Mouse (Mus musculus): ENCODE measurements around the gene Chmp5. TPM values are rescaled to one million over a fixed set of nuclear protein-coding genes. Genes with fewer than 3 reads are reported as not detected.
A peak's percentile ranks its signal among the peaks of the same experiment; 100 is the strongest.

The Chmp5 gene
- total RNA-seq, 1 experiment from 2014 or later, result 128 TPM

- ATAC-seq (replicated peaks; ENCODE audit: insufficient number of reproducible peaks, low FRiP score, low TSS enrichment, poor library complexity, severe bottlenecking), result no peak
These were observed 9.4 kb upstream of the Chmp5 start for GRCm38 (mm10) chr4:40938793-40939192.

GRCm38 (mm10) chr4:40943651-40944050 is 4.6 kb upstream of the Chmp5 start:
- no peak for ATAC-seq (replicated peaks; ENCODE audit: insufficient number of reproducible peaks, low FRiP score, low TSS enrichment, poor library complexity, severe bottlenecking)

- ATAC-seq (replicated peaks; ENCODE audit: insufficient number of reproducible peaks, low FRiP score, low TSS enrichment, poor library complexity, severe bottlenecking), result no peak
These were observed 1.6 kb upstream of the Chmp5 start for GRCm38 (mm10) chr4:40946516-40947121.

- peak; percentile 32; the same call in 1 of the 2 replicates for ATAC-seq (replicated peaks; ENCODE audit: insufficient number of reproducible peaks, low FRiP score, low TSS enrichment, poor library complexity, severe bottlenecking)
These were observed 545 bp upstream of the Chmp5 start for GRCm38 (mm10) chr4:40947565-40948159.

- ATAC-seq (replicated peaks; ENCODE audit: insufficient number of reproducible peaks, low FRiP score, low TSS enrichment, poor library complexity, severe bottlenecking), result 0 out of 2 replicates have a peak, but pooled peaks have one; percentile 29
These were observed 5.3 kb downstream of the Chmp5 start for GRCm38 (mm10) chr4:40953521-40953920.

GRCm38 (mm10) chr4:40955942-40956341 is 7.7 kb downstream of the Chmp5 start:
- ATAC-seq (replicated peaks; ENCODE audit: insufficient number of reproducible peaks, low FRiP score, low TSS enrichment, poor library complexity, severe bottlenecking), result no peak

GRCm38 (mm10) chr4:40963536-40963935 is 15.3 kb downstream of the Chmp5 start:
- ATAC-seq (replicated peaks; ENCODE audit: insufficient number of reproducible peaks, low FRiP score, low TSS enrichment, poor library complexity, severe bottlenecking), result no peak

- ATAC-seq (replicated peaks; ENCODE audit: insufficient number of reproducible peaks, low FRiP score, low TSS enrichment, poor library complexity, severe bottlenecking), result no peak
These were observed 21.0 kb downstream of the Chmp5 start for GRCm38 (mm10) chr4:40969161-40969560.

- ATAC-seq (replicated peaks; ENCODE audit: insufficient number of reproducible peaks, low FRiP score, low TSS enrichment, poor library complexity, severe bottlenecking), result no peak
These were observed 21.8 kb downstream of the Chmp5 start for GRCm38 (mm10) chr4:40969781-40970591.

- ATAC-seq (replicated peaks; ENCODE audit: insufficient number of reproducible peaks, low FRiP score, low TSS enrichment, poor library complexity, severe bottlenecking), result no peak; the same call in 1 of the 2 replicates
These were observed 22.3 kb downstream of the Chmp5 start for GRCm38 (mm10) chr4:40970592-40970841.

- peak; percentile 91 for ATAC-seq (replicated peaks; ENCODE audit: insufficient number of reproducible peaks, low FRiP score, low TSS enrichment, poor library complexity, severe bottlenecking)
These were observed 22.9 kb downstream of the Chmp5 start, which contains the start of gene Nfx1 for GRCm38 (mm10) chr4:40970842-40971701. Gene Nfx1 (plus strand): TSS chr4:40970906.

- ATAC-seq (replicated peaks; ENCODE audit: insufficient number of reproducible peaks, low FRiP score, low TSS enrichment, poor library complexity, severe bottlenecking), result no peak
These were observed 23.5 kb downstream of the Chmp5 start for GRCm38 (mm10) chr4:40971744-40972143.

- ATAC-seq (replicated peaks; ENCODE audit: insufficient number of reproducible peaks, low FRiP score, low TSS enrichment, poor library complexity, severe bottlenecking), result no peak
These were observed 25.8 kb downstream of the Chmp5 start for GRCm38 (mm10) chr4:40974011-40974410.

- no peak for ATAC-seq (replicated peaks; ENCODE audit: insufficient number of reproducible peaks, low FRiP score, low TSS enrichment, poor library complexity, severe bottlenecking)
These were observed 27.5 kb downstream of the Chmp5 start for GRCm38 (mm10) chr4:40975678-40976077.

- ATAC-seq (replicated peaks; ENCODE audit: insufficient number of reproducible peaks, low FRiP score, low TSS enrichment, poor library complexity, severe bottlenecking), result no peak
These were observed 28.4 kb downstream of the Chmp5 start for GRCm38 (mm10) chr4:40976651-40977050.

GRCm38 (mm10) chr4:40979430-40979829 is 31.2 kb downstream of the Chmp5 start:
- no peak for ATAC-seq (replicated peaks; ENCODE audit: insufficient number of reproducible peaks, low FRiP score, low TSS enrichment, poor library complexity, severe bottlenecking)

GRCm38 (mm10) chr4:40982486-40982885 is 34.3 kb downstream of the Chmp5 start:
- no peak for ATAC-seq (replicated peaks; ENCODE audit: insufficient number of reproducible peaks, low FRiP score, low TSS enrichment, poor library complexity, severe bottlenecking)

GRCm38 (mm10) chr4:40983686-40984085 is 35.5 kb downstream of the Chmp5 start:
- ATAC-seq (replicated peaks; ENCODE audit: insufficient number of reproducible peaks, low FRiP score, low TSS enrichment, poor library complexity, severe bottlenecking), result no peak

GRCm38 (mm10) chr4:40989633-40990032 is 41.4 kb downstream of the Chmp5 start:
- ATAC-seq (replicated peaks; ENCODE audit: insufficient number of reproducible peaks, low FRiP score, low TSS enrichment, poor library complexity, severe bottlenecking), result no peak
